18 mouse cellular contexts compared by ENCODE assay signal in genomic region chr1:39946391-39946790, GRCm38 (mm10). TPM values are rescaled to one million over a fixed set of nuclear protein-coding genes. Genes with fewer than 3 reads are reported as not detected.
DNase-seq lines count a peak whose midpoint lies in the region; ATAC-seq lines count a peak whose summit lies in the region.
"Had no signal": no experiment of that assay in that cellular context is flagged by ENCODE, and none has a peak within 500 bp of the region (broad histone marks: within the 10 kb centered on the region; RNA-seq: fewer than 3 reads in every experiment).

No protein-coding gene starts in this region.

- peak overlapping the region; percentile 24; the same call in 1 of the 2 replicates for H3K27ac ChIP-seq in embryonic facial prominence, embryonic 12.5 days
- H3K27ac ChIP-seq in embryonic facial prominence, embryonic 10.5 days (replicated peaks) = no peak overlapping the region
- H3K27ac ChIP-seq in limb, embryonic 12.5 days = peak overlapping the region; percentile 24; the same call in 1 of the 2 replicates
- H3K27ac ChIP-seq in limb, embryonic 10.5 days = no peak overlapping the region
- H3K27ac ChIP-seq in forebrain, embryonic 13.5 days = peak overlapping the region; percentile 96
- peak overlapping the region; percentile 57 for H3K27ac ChIP-seq in midbrain, embryonic 15.5 days
- H3K27ac ChIP-seq: liver, embryonic 15.5 days had no signal

- no peak overlapping the region for H3K4me3 ChIP-seq in embryonic facial prominence, embryonic 12.5 days
- no peak overlapping the region for H3K4me3 ChIP-seq in embryonic facial prominence, embryonic 10.5 days
- H3K4me3 ChIP-seq in limb, embryonic 12.5 days (replicated peaks) = no peak overlapping the region
- H3K4me3 ChIP-seq in limb, embryonic 10.5 days = no peak overlapping the region
- H3K4me3 ChIP-seq in forebrain, embryonic 13.5 days = no peak overlapping the region
- no peak overlapping the region for H3K4me3 ChIP-seq in midbrain, embryonic 15.5 days
- H3K4me3 ChIP-seq: limb, embryonic 13.5 days; liver, embryonic 15.5 days had no signal

- H3K9ac ChIP-seq in embryonic facial prominence, embryonic 12.5 days = no peak overlapping the region
- H3K9ac ChIP-seq in limb, embryonic 12.5 days (replicated peaks) = no peak overlapping the region
- H3K9ac ChIP-seq in forebrain, embryonic 13.5 days = no peak overlapping the region
- H3K9ac ChIP-seq in midbrain, embryonic 15.5 days = no peak overlapping the region
- H3K9ac ChIP-seq: limb, embryonic 13.5 days; liver, embryonic 15.5 days had no signal

- peaks cover 89% of the 10 kb centered on the region for H3K4me1 ChIP-seq in embryonic facial prominence, embryonic 12.5 days
- H3K4me1 ChIP-seq in embryonic facial prominence, embryonic 10.5 days = peaks cover 93% of the 10 kb centered on the region
- H3K4me1 ChIP-seq in limb, embryonic 12.5 days (replicated peaks) = peaks cover 93% of the 10 kb centered on the region
- H3K4me1 ChIP-seq in limb, embryonic 10.5 days = peaks cover 89% of the 10 kb centered on the region
- H3K4me1 ChIP-seq in forebrain, embryonic 13.5 days = peaks cover 99% of the 10 kb centered on the region
- peaks cover 94% of the 10 kb centered on the region for H3K4me1 ChIP-seq in midbrain, embryonic 15.5 days

- no peak overlapping the region for H3K4me2 ChIP-seq in embryonic facial prominence, embryonic 12.5 days (replicated peaks)
- H3K4me2 ChIP-seq in limb, embryonic 12.5 days = no peak overlapping the region
- H3K4me2 ChIP-seq in forebrain, embryonic 13.5 days = peak overlapping the region; percentile 43
- H3K4me2 ChIP-seq in midbrain, embryonic 15.5 days = no peak overlapping the region
- H3K4me2 ChIP-seq: limb, embryonic 13.5 days; liver, embryonic 15.5 days had no signal

- H3K36me3 ChIP-seq in embryonic facial prominence, embryonic 12.5 days = no peaks in the 10 kb centered on the region
- H3K36me3 ChIP-seq in embryonic facial prominence, embryonic 10.5 days (replicated peaks) = no peaks in the 10 kb centered on the region
- H3K36me3 ChIP-seq in limb, embryonic 12.5 days = no peaks in the 10 kb centered on the region
- no peaks in the 10 kb centered on the region for H3K36me3 ChIP-seq in limb, embryonic 10.5 days
- H3K36me3 ChIP-seq in forebrain, embryonic 13.5 days (ENCODE audit: poor library complexity, severe bottlenecking) = no peaks in the 10 kb centered on the region
- no peaks in the 10 kb centered on the region for H3K36me3 ChIP-seq in midbrain, embryonic 15.5 days (replicated peaks)
- H3K36me3 ChIP-seq: limb, embryonic 13.5 days; liver, embryonic 15.5 days had no signal

- no peak for DNase-seq in embryonic facial prominence, embryonic 10.5 days (ENCODE audit: low spot score)
- no peak for DNase-seq in limb, embryonic 10.5 days (ENCODE audit: low spot score)
- DNase-seq in cerebellum, postnatal 25 days = no peak
- DNase-seq in right cerebral cortex, adult 18-20 months = no peak
- DNase-seq: adrenal gland, postnatal 14 days; cerebellum, adult 8-10 months; gastrocnemius, postnatal 14 days; heart, postnatal 10 days; lung, postnatal 14 days; spleen, adult 18-20 months; thymus, postnatal 36 days had no signal

- 56% methylated on average over 4 of the region's 4 CpGs for WGBS in embryonic facial prominence, embryonic 12.5 days
- WGBS in embryonic facial prominence, embryonic 10.5 days = 75% methylated on average over 4 of the region's 4 CpGs
- 72% methylated on average over 4 of the region's 4 CpGs for WGBS in limb, embryonic 12.5 days
- WGBS in limb, embryonic 10.5 days = 78% methylated on average over 4 of the region's 4 CpGs
- WGBS in forebrain, embryonic 13.5 days = 47% methylated on average over 4 of the region's 4 CpGs
- WGBS in midbrain, embryonic 15.5 days = 61% methylated on average over 4 of the region's 4 CpGs

- no peaks in the 10 kb centered on the region for H3K9me3 ChIP-seq in embryonic facial prominence, embryonic 12.5 days
- H3K9me3 ChIP-seq in embryonic facial prominence, embryonic 10.5 days = no peaks in the 10 kb centered on the region
- no peaks in the 10 kb centered on the region for H3K9me3 ChIP-seq in limb, embryonic 12.5 days
- H3K9me3 ChIP-seq in limb, embryonic 10.5 days (replicated peaks) = no peaks in the 10 kb centered on the region
- H3K9me3 ChIP-seq in forebrain, embryonic 13.5 days (replicated peaks) = no peaks in the 10 kb centered on the region
- no peaks in the 10 kb centered on the region for H3K9me3 ChIP-seq in midbrain, embryonic 15.5 days
- H3K9me3 ChIP-seq: limb, embryonic 13.5 days; liver, embryonic 15.5 days had no signal

- H3K27me3 ChIP-seq in embryonic facial prominence, embryonic 12.5 days = no peaks in the 10 kb centered on the region
- no peaks in the 10 kb centered on the region for H3K27me3 ChIP-seq in embryonic facial prominence, embryonic 10.5 days (replicated peaks; ENCODE audit: low read depth, poor library complexity, severe bottlenecking)
- no peaks in the 10 kb centered on the region for H3K27me3 ChIP-seq in limb, embryonic 12.5 days
- H3K27me3 ChIP-seq in limb, embryonic 10.5 days (ENCODE audit: low read depth, poor library complexity, severe bottlenecking) = no peaks in the 10 kb centered on the region
- no peaks in the 10 kb centered on the region for H3K27me3 ChIP-seq in forebrain, embryonic 13.5 days
- no peaks in the 10 kb centered on the region for H3K27me3 ChIP-seq in midbrain, embryonic 15.5 days (replicated peaks)
- H3K27me3 ChIP-seq: limb, embryonic 13.5 days; liver, embryonic 15.5 days had no signal

- ATAC-seq in embryonic facial prominence, embryonic 12.5 days (ENCODE audit: insufficient number of reproducible peaks, insufficient read depth, low FRiP score, low TSS enrichment) = no peak
- ATAC-seq in limb, embryonic 12.5 days (ENCODE audit: insufficient number of reproducible peaks, insufficient read depth, low FRiP score, low TSS enrichment, low read depth) = no peak
- no peak for ATAC-seq in forebrain, embryonic 13.5 days
- no peak for ATAC-seq in midbrain, embryonic 15.5 days (replicated peaks)
- ATAC-seq: intestine, postnatal 0 days had no signal

RNA-seq across cellular contexts. Expression of gene Map4k4, which starts 45.7 kb away (rescaled TPM):
- 58.8 and 67.3 TPM in 2 replicates for polyA plus RNA-seq in embryonic facial prominence, embryonic 12.5 days (2016; fragmentation: Nextera tagmentation; extraction: Ambion mirVana)
- polyA plus RNA-seq in embryonic facial prominence, embryonic 10.5 days (2016; fragmentation: Nextera tagmentation; extraction: Ambion mirVana) = 37.6 and 41.4 TPM in 2 replicates
- 62.1 and 62.6 TPM in 2 replicates for polyA plus RNA-seq in limb, embryonic 12.5 days (2016; fragmentation: Nextera tagmentation; extraction: Ambion mirVana)
- 33.8 and 45.4 TPM in 2 replicates for polyA plus RNA-seq in limb, embryonic 10.5 days (2016; fragmentation: Nextera tagmentation; extraction: Ambion mirVana)
- polyA plus RNA-seq in forebrain, embryonic 13.5 days (2015; fragmentation: Nextera tagmentation; extraction: Ambion mirVana) = 49.9 and 50.0 TPM in 2 replicates
- polyA plus RNA-seq in midbrain, embryonic 15.5 days (2015; fragmentation: Nextera tagmentation; extraction: Ambion mirVana) = 46.5 and 55.2 TPM in 2 replicates

Comparison
In these comparisons a context has a peak if more than half of its experiments do, and no peak if none do; other contexts are left out.
1. H3K27ac ChIP-seq: peak in embryonic facial prominence, embryonic 12.5 days (single experiment), limb, embryonic 12.5 days (single experiment), forebrain, embryonic 13.5 days (single experiment) and midbrain, embryonic 15.5 days (single experiment); none in embryonic facial prominence, embryonic 10.5 days (single experiment) and limb, embryonic 10.5 days (single experiment).